Mouse (Mus musculus): ENCODE results near the gene Zmym4. TPM values are rescaled to one million over a fixed set of nuclear protein-coding genes. Genes with fewer than 3 reads are reported as not detected.

Zmym4 gene
- polyA plus RNA-seq (2021; fragmentation: Nextera tagmentation), result 5.7 and 8.4 TPM in 2 replicates
- long read RNA-seq, experiment 1, partial matches to known transcripts, result 16 of 23 reads
- long read RNA-seq, experiment 1, other reads (novel, unspliced or antisense), result 7 of 23 reads
- long read RNA-seq, experiment 2, partial matches to known transcripts, result 6 of 15 reads
- long read RNA-seq, experiment 2, other reads (novel, unspliced or antisense), result 9 of 15 reads

GRCm38 (mm10) chr4:126967864-126968821 is at the start of gene Zmym4:
Gene Zmym4, minus strand, starts transcription at chr4:126968135.

Other genes starting within 250 kb of the Zmym4 start
- not detected in 2 replicates for gene Tfap2e, start 231.9 kb downstream of the Zmym4 start, polyA plus RNA-seq (2021; fragmentation: Nextera tagmentation)
- gene Ncdn, start 214.7 kb downstream of the Zmym4 start, polyA plus RNA-seq (2021; fragmentation: Nextera tagmentation), result 286 and 412 TPM in 2 replicates
- 25.4 and 30.5 TPM in 2 replicates for gene AU040320, start 214.6 kb downstream of the Zmym4 start, polyA plus RNA-seq (2021; fragmentation: Nextera tagmentation)
- gene Sfpq, start 53.2 kb upstream of the Zmym4 start, polyA plus RNA-seq (2021; fragmentation: Nextera tagmentation), result 15.4 and 27.2 TPM in 2 replicates
- 9.2 and 10.1 TPM in 2 replicates for gene Zmym1, start 93.0 kb upstream of the Zmym4 start, polyA plus RNA-seq (2021; fragmentation: Nextera tagmentation)
- 6.1 and 7.6 TPM in 2 replicates for gene Zmym6, start 109.2 kb upstream of the Zmym4 start, polyA plus RNA-seq (2021; fragmentation: Nextera tagmentation)
- 2.4 and 2.9 TPM in 2 replicates for gene Tmem35b, start 155.6 kb upstream of the Zmym4 start, polyA plus RNA-seq (2021; fragmentation: Nextera tagmentation)
- gene Dlgap3, start 201.1 kb upstream of the Zmym4 start, polyA plus RNA-seq (2021; fragmentation: Nextera tagmentation), result 12.4 and 57.3 TPM in 2 replicates